Mouse (Mus musculus) liver, embryonic 14.5 days (tissue): ENCODE results near the gene Usp3. TPM values are rescaled to one million over a fixed set of nuclear protein-coding genes. Genes with fewer than 3 reads are reported as not detected.

Experiments
- ATAC-seq: fragments of 200-750 bp; cut with Nextera tagmentation; 2 replicates; pipeline ENCODE4 v1.8.0; 2017; ENCODE audit warnings: moderate number of reproducible peaks, mild to moderate bottlenecking, moderate library complexity; ENCODE audit not compliant: insufficient read depth
- DNase-seq, 3 experiments: peaks; one replicate each; pipeline ENCODE4 v3.0.0-alpha.2; 2012 to 2013; ENCODE audit warnings: low read depth in 3 of 3, low spot score in 3 of 3
- H3K27ac ChIP-seq: fragments of 300-500 bp; sonication (generic); 2 replicates; pipeline ENCODE4 v1.5.1; 2014; ENCODE audit warnings: moderate library complexity, mild to moderate bottlenecking, control low read depth, inconsistent platforms
- H3K27me3 ChIP-seq: fragments of 300-500 bp; sonication (generic); 2 replicates; pipeline ENCODE4 v1.6.1; 2014; ENCODE audit warnings: mild to moderate bottlenecking, low read length, moderate library complexity; ENCODE audit not compliant: control insufficient read depth, insufficient read depth
- H3K36me3 ChIP-seq: fragments of 300-500 bp; sonication (generic); replicated peaks from 2 replicates; pipeline ENCODE4 v1.6.1; 2014; ENCODE audit warnings: low read depth; ENCODE audit not compliant: control insufficient read depth, insufficient read depth
- H3K4me1 ChIP-seq, 2 experiments: fragments of 200-500 bp in 1 of 2; fragments of 300-500 bp in 1 of 2; sonication (generic) in 1 of 2; replicated peaks; 2 replicates each; pipeline ENCODE4 v1.6.1; 2012 to 2014; ENCODE audit warnings: antibody characterized with exemption in 1 of 2, inconsistent platforms in 1 of 2, low read length in 1 of 2; ENCODE audit not compliant: control insufficient read depth in 2 of 2, insufficient read depth in 2 of 2
- H3K4me2 ChIP-seq: fragments of 300-500 bp; sonication (generic); 2 replicates; pipeline ENCODE4 v1.6.1; 2014; ENCODE audit warnings: low read depth, mild to moderate bottlenecking, control low read depth, moderate library complexity
- H3K4me3 ChIP-seq, 2 experiments: fragments of 200-500 bp in 1 of 2; fragments of 300-500 bp in 1 of 2; sonication (generic) in 1 of 2; 2 replicates each; pipeline ENCODE4 v1.5.1; 2012 to 2014; ENCODE audit warnings: low read depth in 2 of 2, low read length in 2 of 2, mild to moderate bottlenecking in 2 of 2, control low read depth in 1 of 2, inconsistent platforms in 1 of 2, moderate library complexity in 1 of 2; ENCODE audit not compliant: insufficient read depth in 1 of 2
- H3K9ac ChIP-seq: fragments of 300-500 bp; sonication (generic); replicated peaks from 2 replicates; pipeline ENCODE4 v1.6.1; 2014; ENCODE audit warnings: mild to moderate bottlenecking, control low read depth, moderate library complexity
- H3K9me3 ChIP-seq: fragments of 300-500 bp; sonication (generic); 2 replicates; pipeline ENCODE4 v1.6.1; 2016; ENCODE audit warnings: low read length, mixed read lengths; ENCODE audit not compliant: control insufficient read depth
- CTCF ChIP-seq: IDR thresholded peaks from 2 replicates; pipeline ENCODE4 v1.5.1; 2016; ENCODE audit warnings: antibody characterized with exemption, low read depth, control low read depth
- EP300 ChIP-seq: IDR thresholded peaks from 2 replicates; pipeline ENCODE4 v1.6.1; 2016; ENCODE audit warnings: antibody characterized with exemption, low read depth
- WGBS: fragments of 180-500 bp; shearing (Covaris S2); extraction: QIAGEN DNeasy Blood & Tissue Kit; methylation state at CpG from one replicate; pipeline ENCODE4 v1.1.7; 2014; ENCODE audit not compliant: insufficient replicate concordance; 5-methylcytosine and 5-hydroxymethylcytosine counted together
- polyA plus RNA-seq, 2 experiments: library from polyadenylated mRNA; depleted of rRNA in 1 of 2; stranded (reverse) in 1 of 2; unstranded in 1 of 2; fragments of >200 nt; fragmentation: Nextera tagmentation in 1 of 2; extraction: Ambion mirVana in 1 of 2; gene quantifications; 2 replicates each; pipeline versions ENCODE4 v1.2.1 to v1.2.3; 2012 to 2014

Usp3 gene
- polyA plus RNA-seq, 2 experiments, result 6.7 to 14.8 TPM

DNA sequence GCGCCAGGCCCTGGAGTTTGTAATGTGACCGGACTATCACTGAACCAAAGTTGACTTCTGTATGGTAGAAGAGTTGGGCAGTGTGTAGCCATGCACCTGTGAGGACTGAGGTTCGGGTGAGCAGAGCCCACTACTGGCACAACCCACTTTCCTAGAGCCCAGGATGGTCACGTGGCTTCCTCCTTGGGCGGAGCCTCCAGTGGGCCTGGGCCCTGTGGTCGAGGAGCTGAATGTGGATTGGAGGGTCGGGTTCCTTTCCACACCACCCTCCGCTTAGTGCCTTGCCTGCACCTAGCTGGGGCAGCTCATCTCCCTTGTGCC, 80.6 kb downstream of the Usp3 start:
- Histone ChIP-seq H3K27ac (peak overlapping the region; percentile 65), H3K4me1 (peaks cover 6 to 15% of the 10 kb centered on the region in 2 experiments; a peak in 3 of 4 replicates), H3K36me3 (peaks cover 48% of the 10 kb centered on the region), H3K4me2 (peak overlapping the region; percentile 68), H3K9ac (peak overlapping the region; percentile 65), H3K27me3 (no peaks in the 10 kb centered on the region), H3K4me3 (peak overlapping the region; percentile 64 to 72), H3K9me3 (no peaks in the 10 kb centered on the region)
- WGBS, result 0% methylated on average over 8 of the region's 8 CpGs
- ATAC-seq (peak; percentile 75), DNase-seq (peak; percentile 64 to 69 (median 67))
- TF ChIP-seq CTCF (no peak; the same call in 1 of the 2 replicates), EP300 (no peak)

GRCm38 (mm10) chr9:66511580-66512350, 81.2 kb downstream of the Usp3 start:
- Histone ChIP-seq H3K9ac (peak overlapping the region; percentile 65), H3K4me2 (peak overlapping the region; percentile 68), H3K27ac (peak overlapping the region; percentile 70), H3K36me3 (peaks cover 48% of the 10 kb centered on the region), H3K27me3 (no peaks in the 10 kb centered on the region), H3K4me3 (peak overlapping the region; percentile 64 to 72), H3K9me3 (no peaks in the 10 kb centered on the region), H3K4me1 (peaks cover 8 to 17% of the 10 kb centered on the region in 2 experiments)
- TF ChIP-seq CTCF, result no peak
- no peak for TF ChIP-seq EP300
- ATAC-seq (peak; percentile 84), DNase-seq (peak; percentile 74 to 77 (median 76))
- WGBS, result under 1% methylated on average over 78 of the region's 78 CpGs

DNA sequence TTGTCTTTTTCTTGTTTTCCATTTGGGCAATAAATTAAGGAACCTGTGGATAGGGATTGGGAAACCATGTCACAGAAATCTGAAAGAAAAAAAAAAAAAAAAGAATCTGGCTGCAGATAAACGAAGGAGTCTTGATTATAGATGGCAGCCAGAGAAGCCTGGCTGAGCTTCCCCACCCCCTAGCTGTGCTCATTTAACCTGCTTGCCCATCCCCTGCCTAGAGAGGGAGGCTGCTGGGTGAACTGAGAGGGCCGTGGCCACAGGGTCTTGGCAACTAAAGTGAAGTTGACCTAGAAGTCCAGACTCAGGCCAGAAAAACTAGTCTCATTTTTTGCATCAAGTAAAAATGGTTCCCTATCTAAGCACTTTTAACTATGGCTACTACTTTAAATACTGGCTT, 82.0 kb downstream of the Usp3 start:
- Histone ChIP-seq H3K9ac (peak overlapping the region; percentile 65), H3K4me2 (peak overlapping the region; percentile 68), H3K36me3 (peaks cover 49% of the 10 kb centered on the region), H3K4me1 (peaks cover 16 to 25% of the 10 kb centered on the region in 2 experiments), H3K4me3 (peak overlapping the region; percentile 64 to 72), H3K9me3 (no peaks in the 10 kb centered on the region), H3K27ac (peak overlapping the region; percentile 70), H3K27me3 (no peaks in the 10 kb centered on the region)
- DNase-seq (no peak), ATAC-seq (no peak)
- no peak for TF ChIP-seq EP300
- no peak for TF ChIP-seq CTCF
- WGBS, result 5% methylated on average over 2 of the region's 2 CpGs

GRCm38 (mm10) chr9:66510351-66510841, 82.5 kb downstream of the Usp3 start:
- Histone ChIP-seq H3K9me3 (no peaks in the 10 kb centered on the region), H3K4me1 (peaks cover 19 to 28% of the 10 kb centered on the region in 2 experiments), H3K4me3 (peak overlapping the region; percentile 6 to 72; a peak in 3 of 4 replicates), H3K36me3 (peaks cover 47% of the 10 kb centered on the region), H3K4me2 (peak overlapping the region; percentile 68), H3K27ac (no peak overlapping the region), H3K9ac (no peak overlapping the region; the same call in 1 of the 2 replicates), H3K27me3 (no peaks in the 10 kb centered on the region)
- ATAC-seq (no peak), DNase-seq (no peak)
- 78% methylated on average over 7 of the region's 7 CpGs for WGBS
- TF ChIP-seq EP300 (no peak), CTCF (no peak)

DNA sequence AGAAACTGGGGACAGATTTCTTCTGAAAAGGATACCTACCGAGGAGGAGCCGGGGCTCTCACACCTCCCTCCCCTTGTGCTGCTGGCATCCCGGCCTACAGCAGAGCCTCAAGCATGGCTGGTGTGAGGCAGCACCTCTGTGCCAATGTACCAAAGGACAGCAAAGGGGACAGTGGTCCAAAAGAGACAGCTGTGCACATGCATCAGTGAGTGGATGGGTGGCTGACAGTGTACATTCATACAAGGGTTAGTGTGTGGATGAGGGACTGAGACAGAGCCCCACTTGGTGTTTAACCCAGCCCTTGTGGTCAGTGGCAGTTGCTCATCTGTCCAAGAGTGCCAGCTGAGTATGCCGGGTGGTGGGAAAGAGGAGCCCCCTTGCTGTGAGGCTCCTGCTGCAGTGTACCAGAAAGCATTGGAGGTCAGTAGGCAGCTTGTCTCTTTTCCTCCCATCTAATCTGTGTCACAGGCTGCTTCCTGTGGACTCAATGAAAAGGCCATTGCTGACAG, 84.0 kb downstream of the Usp3 start:
- no peak overlapping the region for H3K27ac ChIP-seq
- H3K9ac ChIP-seq, result no peak overlapping the region
- no peaks in the 10 kb centered on the region for H3K27me3 ChIP-seq
- H3K4me3 ChIP-seq, result no peak overlapping the region
- no peak overlapping the region for H3K4me2 ChIP-seq
- H3K36me3 ChIP-seq, result peaks cover 57% of the 10 kb centered on the region
- no peak for ATAC-seq
- no peak for TF ChIP-seq EP300
- no peak for TF ChIP-seq CTCF
- H3K4me1 ChIP-seq, result peaks cover 34 to 42% of the 10 kb centered on the region in 2 experiments
- H3K9me3 ChIP-seq, result no peaks in the 10 kb centered on the region
- 74% methylated on average over 4 of the region's 4 CpGs for WGBS
- no peak for DNase-seq
